Mouse (Mus musculus) bone marrow macrophage, adult 2 months (primary cell): ENCODE measurements around the gene Krtap13-1. TPM values are rescaled to one million over a fixed set of nuclear protein-coding genes. Genes with fewer than 3 reads are reported as not detected.
"Not testable (repeated sequence)": the region's sequence is repeated elsewhere in the genome, so short reads cannot be mapped to it uniquely, and the experiment has no call there.

Source experiments
- H3K27ac ChIP-seq: 2 replicates; pipeline ENCODE4 v1.5.1; 2012; ENCODE audit warnings: low read depth, low read length; ENCODE audit not compliant: insufficient read depth
- H3K4me1 ChIP-seq: 2 replicates; pipeline ENCODE4 v1.6.1; 2012; ENCODE audit warnings: low read length; ENCODE audit not compliant: control insufficient read depth, insufficient read depth
- H3K4me3 ChIP-seq: 2 replicates; pipeline ENCODE4 v1.5.1; 2012; ENCODE audit warnings: mild to moderate bottlenecking, low read length, moderate library complexity; ENCODE audit not compliant: insufficient read depth
- CTCF ChIP-seq: IDR thresholded peaks from 2 replicates; pipeline ENCODE4 v1.5.1; 2012; ENCODE audit warnings: low read depth, mild to moderate bottlenecking, low read length, moderate library complexity
- POLR2A ChIP-seq: IDR thresholded peaks from 2 replicates; pipeline ENCODE4 v1.6.1; 2012; ENCODE audit warnings: mild to moderate bottlenecking, low read depth, low read length, borderline replicate concordance
- polyA plus RNA-seq: library from polyadenylated mRNA; stranded (reverse); fragments of >200 nt; gene quantifications from 2 replicates; pipeline ENCODE4 v1.2.4, GENCODE M21; 2012; ENCODE audit not compliant: missing spikeins, insufficient read depth, insufficient read length

Gene Krtap13-1
- polyA plus RNA-seq, 1 experiment: not detected

GRCm38 (mm10) chr16:88735391-88735790 is 6.7 kb downstream of the Krtap13-1 start:
- Histone ChIP-seq H3K4me3 (no peak overlapping the region), H3K4me1 (no peaks in the 10 kb centered on the region), H3K27ac (no peak overlapping the region)
- TF ChIP-seq POLR2A (no peak), CTCF (no peak)

DNA sequence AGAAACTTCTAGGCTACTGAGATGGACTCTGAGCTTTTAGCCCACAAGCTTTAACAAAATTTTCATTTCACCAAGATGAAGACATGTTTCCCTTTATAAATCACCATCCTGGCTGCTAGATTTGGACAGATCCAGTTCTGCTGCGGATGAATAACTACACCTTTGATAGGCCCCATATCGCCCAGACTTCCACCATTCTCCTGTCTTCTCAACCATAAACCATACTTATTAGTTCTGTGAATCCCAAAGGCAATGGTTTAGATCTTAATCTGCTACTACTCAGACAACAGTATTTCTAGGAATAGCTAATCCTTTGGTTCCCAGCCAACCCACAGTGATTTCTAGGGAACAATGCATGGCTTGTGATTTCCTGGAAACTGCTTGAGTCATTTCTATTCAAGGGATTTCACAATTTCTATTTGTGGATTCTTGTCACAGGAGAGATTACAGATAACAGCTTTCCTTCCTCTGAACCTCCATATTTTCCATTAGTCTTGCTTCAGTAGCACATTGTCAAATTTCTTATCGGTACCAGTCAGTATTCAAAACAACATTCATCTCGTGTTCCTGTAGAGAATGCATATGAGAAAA is 16.2 kb downstream of the Krtap13-1 start:
- Histone ChIP-seq H3K27ac (no peak overlapping the region), H3K4me3 (no peak overlapping the region), H3K4me1 (no peaks in the 10 kb centered on the region)
- TF ChIP-seq POLR2A: no peak
- no peak for TF ChIP-seq CTCF

DNA sequence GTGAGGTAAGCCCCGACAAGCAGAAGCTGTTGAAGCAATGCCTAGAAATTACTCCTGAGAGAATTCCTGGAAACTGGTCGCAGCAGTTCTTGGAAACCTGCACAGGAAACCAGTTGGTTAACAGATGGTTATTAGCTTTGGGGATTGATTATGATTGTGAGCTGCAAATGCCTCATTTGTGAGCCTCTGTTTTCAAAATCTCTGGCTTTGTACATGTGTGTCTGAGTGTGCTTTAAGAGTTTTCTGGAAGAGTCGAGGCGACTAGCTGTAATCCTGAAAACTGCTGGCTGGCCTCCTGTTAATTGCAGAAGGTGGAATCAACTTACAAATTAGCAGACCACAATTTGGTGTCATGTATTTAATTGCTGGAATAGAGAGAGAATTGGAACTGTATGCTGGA is 19.3 kb downstream of the Krtap13-1 start:
- no peak overlapping the region for H3K27ac ChIP-seq
- H3K4me3 ChIP-seq: no peak overlapping the region
- no peaks in the 10 kb centered on the region for H3K4me1 ChIP-seq
- TF ChIP-seq POLR2A (no peak), CTCF (no peak)

- H3K27ac ChIP-seq, H3K4me1 ChIP-seq, H3K4me3 ChIP-seq: not testable (repeated sequence)
Measured at GRCm38 (mm10) chr16:88751535-88751934, 22.9 kb downstream of the Krtap13-1 start, which contains the start of gene Krtap13. Gene Krtap13, minus strand, starts transcription at chr16:88751635.

GRCm38 (mm10) chr16:88758547-88758946 is 29.9 kb downstream of the Krtap13-1 start, which contains the start of gene 2310034C09Rik:
Gene 2310034C09Rik, plus strand, starts transcription at chr16:88758847.
- H3K27ac ChIP-seq, H3K4me1 ChIP-seq, H3K4me3 ChIP-seq: not testable (repeated sequence)

- Histone ChIP-seq H3K4me1 (no peaks in the 10 kb centered on the region), H3K27ac (no peak within 1 kb of the TSS), H3K4me3 (no peak within 1 kb of the TSS)
- no peak for TF ChIP-seq POLR2A
Measured at GRCm38 (mm10) chr16:88774106-88774505, 45.4 kb downstream of the Krtap13-1 start, which contains the start of gene 2310057N15Rik. Gene 2310057N15Rik, minus strand, starts transcription at chr16:88774206.

DNA sequence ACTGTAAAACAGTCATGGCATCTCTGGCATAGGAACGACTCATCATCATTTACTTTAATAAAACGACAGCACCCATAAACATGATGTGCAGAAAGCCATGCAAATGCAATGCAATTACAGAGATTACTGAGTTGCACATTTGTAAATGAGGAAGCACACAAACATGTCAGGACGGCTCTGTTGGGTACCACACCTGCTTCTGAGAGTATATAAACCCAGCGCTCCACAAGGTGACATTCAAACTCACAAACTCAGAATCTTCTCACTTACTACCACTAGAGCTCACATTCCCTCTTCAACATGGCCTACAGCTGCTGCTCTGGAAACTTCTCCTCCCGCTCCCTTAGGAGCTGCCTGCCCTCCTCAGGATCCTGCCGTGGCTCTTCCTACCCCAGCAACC is 48.9 kb downstream of the Krtap13-1 start, which contains the start of gene Gm5965:
Gene Gm5965, plus strand, starts transcription at position 301 of the 400 bp plus-strand sequence.
- Histone ChIP-seq H3K4me1 (no peaks in the 10 kb centered on the region), H3K4me3 (no peak within 1 kb of the TSS), H3K27ac (no peak within 1 kb of the TSS)
- TF ChIP-seq POLR2A: no peak
- TF ChIP-seq CTCF: no peak

Other genes with a start within 250 kb of the Krtap13-1 start
- gene Cldn17, start 221.9 kb upstream of the Krtap13-1 start, polyA plus RNA-seq: not detected in 2 replicates
- not detected in 2 replicates for gene Cldn8, start 165.7 kb upstream of the Krtap13-1 start, polyA plus RNA-seq
- not detected in 2 replicates for gene Krtap24-1, start 116.6 kb upstream of the Krtap13-1 start, polyA plus RNA-seq
- gene 2310079G19Rik, start 101.2 kb upstream of the Krtap13-1 start, polyA plus RNA-seq: not detected in 2 replicates
- not detected in 2 replicates for gene Krtap26-1, start 81.1 kb upstream of the Krtap13-1 start, polyA plus RNA-seq
- gene Krtap27-1, start 57.2 kb upstream of the Krtap13-1 start, polyA plus RNA-seq: not detected in 2 replicates
- not detected in 2 replicates for gene 2310061N02Rik, start 20.9 kb upstream of the Krtap13-1 start, polyA plus RNA-seq
- not detected in 2 replicates for gene Krtap13, start 22.8 kb downstream of the Krtap13-1 start, polyA plus RNA-seq
- not detected in 2 replicates for gene 2310034C09Rik, start 30.0 kb downstream of the Krtap13-1 start, polyA plus RNA-seq
- gene 2310057N15Rik, start 45.3 kb downstream of the Krtap13-1 start, polyA plus RNA-seq: not detected in 2 replicates
- gene Gm5965, start 49.0 kb downstream of the Krtap13-1 start, polyA plus RNA-seq: not detected in 2 replicates
- not detected in 2 replicates for gene Gm20741, start 83.4 kb downstream of the Krtap13-1 start, polyA plus RNA-seq
- gene Krtap15, start 91.4 kb downstream of the Krtap13-1 start, polyA plus RNA-seq: not detected in 2 replicates
- not detected in 2 replicates for gene Krtap14, start 97.3 kb downstream of the Krtap13-1 start, polyA plus RNA-seq
- gene Krtap19-1, start 140.5 kb downstream of the Krtap13-1 start, polyA plus RNA-seq: not detected in 2 replicates
- gene Krtap19-2, start 145.4 kb downstream of the Krtap13-1 start, polyA plus RNA-seq: not detected in 2 replicates
- not detected in 2 replicates for gene Krtap19-3, start 149.2 kb downstream of the Krtap13-1 start, polyA plus RNA-seq
- gene Krtap19-4, start 156.2 kb downstream of the Krtap13-1 start, polyA plus RNA-seq: not detected in 2 replicates
- gene Krtap19-5, start 167.6 kb downstream of the Krtap13-1 start, polyA plus RNA-seq: not detected in 2 replicates
- gene Krtap19-9b, start 203.4 kb downstream of the Krtap13-1 start, polyA plus RNA-seq: not detected in 2 replicates
- gene Krtap16-3, start 234.0 kb downstream of the Krtap13-1 start, polyA plus RNA-seq: not detected in 2 replicates